Mouse (Mus musculus) neural tube, embryonic 10.5 days (tissue): ENCODE results near the gene Cntn4.
A peak's percentile ranks its signal among the peaks of the same experiment; 100 is the strongest.

Source experiments
- DNase-seq: peaks from one replicate; pipeline ENCODE4 v3.0.0-alpha.2; 2017; ENCODE audit warnings: low spot score; ENCODE audit errors: extremely low spot score

The Cntn4 gene

GRCm38 (mm10) chr6:105677149-105678031 is at the start of gene Cntn4:
Gene Cntn4 (plus strand): TSS chr6:105677660.
- DNase-seq = peak; percentile 46

DNA sequence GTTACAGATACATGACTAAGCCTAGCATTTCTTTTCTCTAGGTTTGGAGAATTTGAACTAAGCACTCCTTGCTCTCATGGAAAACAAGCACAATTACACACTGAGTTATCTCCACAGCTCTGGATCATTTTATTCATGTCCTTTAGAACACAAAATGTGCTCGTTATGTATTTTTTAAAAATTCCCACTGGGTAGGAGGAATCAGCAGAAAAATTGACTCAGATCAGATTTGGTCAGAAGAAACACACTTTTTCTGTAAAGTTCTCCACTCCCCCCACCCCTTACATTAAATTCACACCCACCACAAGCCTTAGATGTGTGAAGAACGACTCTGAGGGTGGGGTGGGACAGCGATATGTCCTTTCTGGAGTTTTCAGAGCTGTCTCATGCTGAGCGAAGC is 3.2 kb upstream of the Cntn4 start:
- no peak for DNase-seq

GRCm38 (mm10) chr6:105675099-105675498 is 2.4 kb upstream of the Cntn4 start:
- no peak for DNase-seq

DNA sequence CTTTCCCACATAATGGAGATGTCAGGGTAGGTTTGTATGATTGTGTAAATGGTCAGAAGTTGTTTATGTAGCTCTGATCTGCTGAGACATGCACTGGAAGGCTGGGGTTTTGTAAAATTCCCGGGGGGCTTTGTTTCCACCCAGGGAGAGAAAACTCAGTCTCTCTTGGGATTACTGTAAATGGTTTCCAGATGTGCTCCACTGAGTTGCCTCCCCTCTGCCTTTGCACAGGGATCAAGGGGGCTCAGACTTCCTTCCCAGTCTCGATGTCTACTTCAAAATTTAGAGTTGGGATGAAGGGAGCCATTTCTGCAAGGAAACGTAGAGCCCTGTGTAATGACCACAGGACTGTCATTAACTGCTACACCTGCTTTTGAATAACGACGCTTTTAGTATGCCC is 823 bp upstream of the Cntn4 start:
- no peak for DNase-seq

DNA sequence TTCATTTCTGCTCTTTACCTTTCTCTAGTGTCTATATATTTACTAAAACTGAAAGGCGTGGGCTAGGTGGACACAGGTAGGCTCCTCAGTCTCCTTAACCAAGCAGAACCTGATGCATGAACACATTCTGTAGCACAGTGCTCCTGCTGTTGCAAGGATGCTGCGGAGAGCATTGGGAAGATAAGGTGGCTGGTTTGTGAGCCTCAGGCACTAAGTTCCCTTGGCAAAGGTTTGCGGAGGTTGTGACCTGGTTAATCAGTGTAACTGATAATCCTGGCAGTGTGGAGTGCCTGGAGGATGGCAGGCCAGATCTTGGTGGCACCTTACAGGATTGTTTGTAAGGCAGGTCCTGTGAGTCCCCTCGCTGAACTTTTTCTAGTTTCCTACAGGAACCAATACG is 1.3 kb downstream of the Cntn4 start:
- peak; percentile 14 for DNase-seq

DNA sequence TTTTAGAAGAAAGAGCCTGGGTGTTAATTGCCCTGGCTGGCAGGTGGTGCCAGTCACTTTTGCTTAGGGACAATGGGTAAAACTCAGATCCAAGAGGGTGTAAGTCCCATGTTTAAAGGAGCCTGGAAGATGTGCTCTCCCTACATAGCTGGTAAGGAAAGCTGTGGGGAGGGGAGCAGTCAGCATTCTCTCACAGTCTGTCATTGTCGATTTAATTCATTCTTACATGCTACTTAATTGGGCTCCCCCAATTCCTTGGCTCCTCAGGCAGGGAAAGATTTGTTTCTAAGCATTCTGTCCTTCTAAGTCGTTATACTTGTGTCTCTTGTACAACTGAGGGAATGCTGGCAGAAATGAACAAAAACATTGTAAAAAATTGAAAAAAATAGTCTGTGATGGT is 4.0 kb downstream of the Cntn4 start:
- DNase-seq = no peak

- no peak for DNase-seq
Measured at GRCm38 (mm10) chr6:105683251-105683650, 5.8 kb downstream of the Cntn4 start.

GRCm38 (mm10) chr6:105684123-105684522 is 6.7 kb downstream of the Cntn4 start:
- DNase-seq = no peak

GRCm38 (mm10) chr6:105688195-105688594 is 10.7 kb downstream of the Cntn4 start:
- DNase-seq = no peak

DNA sequence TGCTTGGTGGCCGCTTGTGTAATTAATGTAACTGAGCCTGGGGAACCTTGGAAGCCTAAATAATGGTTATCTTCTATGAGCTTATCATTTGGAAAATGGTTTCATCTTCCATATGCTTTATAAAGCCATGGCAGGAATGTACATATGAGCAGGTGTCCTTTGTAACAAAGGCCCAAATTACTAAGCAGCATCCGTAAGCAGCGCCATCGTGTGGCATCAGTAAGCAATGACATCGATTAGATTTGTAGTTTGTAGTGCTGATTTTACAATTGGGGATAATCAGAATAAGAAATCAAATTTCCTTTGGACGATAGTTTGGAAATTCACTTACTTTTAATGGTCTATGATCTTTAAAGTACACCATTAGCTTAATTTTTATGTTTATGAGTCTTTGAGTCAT is 64.6 kb downstream of the Cntn4 start:
- no peak for DNase-seq

DNA sequence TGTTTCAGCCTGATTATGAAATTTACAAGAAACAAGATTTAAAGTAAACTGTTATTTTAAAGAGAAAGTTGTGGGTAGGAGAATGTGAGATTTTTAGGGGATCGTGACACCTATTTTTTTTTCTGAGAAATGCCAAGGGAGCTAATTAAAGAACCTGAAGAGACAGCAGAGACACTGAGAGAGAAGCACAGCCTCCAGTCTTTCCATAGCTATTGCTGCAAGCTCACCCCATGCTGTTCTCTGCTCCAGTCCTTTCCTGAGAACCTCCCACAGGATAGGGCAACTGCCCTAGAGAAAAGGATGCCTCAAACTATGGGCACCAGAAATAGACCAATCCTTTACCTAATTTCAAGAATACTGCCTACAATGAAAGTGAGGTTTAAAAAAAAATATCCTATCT is 103.2 kb downstream of the Cntn4 start:
- DNase-seq = no peak

GRCm38 (mm10) chr6:105788462-105788861 is 111.0 kb downstream of the Cntn4 start:
- DNase-seq = no peak

- no peak for DNase-seq
Measured at GRCm38 (mm10) chr6:105835099-105835498, 157.6 kb downstream of the Cntn4 start.

DNA sequence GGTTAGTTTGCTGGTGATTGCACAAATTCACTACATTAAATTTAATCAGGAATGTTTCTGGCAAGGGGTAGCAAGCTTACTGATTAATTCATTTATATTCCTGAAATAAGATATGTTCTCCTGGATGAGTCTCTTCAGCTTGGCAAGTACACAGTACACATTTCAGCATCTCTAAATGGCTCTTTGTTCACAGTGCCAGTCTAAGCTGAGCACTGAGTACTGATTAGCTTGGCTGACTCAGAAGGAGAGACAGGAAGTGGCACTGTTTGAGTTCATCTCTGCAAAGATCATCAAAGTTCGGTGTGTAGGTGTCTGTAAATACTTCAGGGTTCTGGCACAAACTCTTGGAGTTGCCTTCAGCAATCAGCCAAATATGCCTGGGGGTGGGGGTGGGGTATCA is 169.8 kb downstream of the Cntn4 start:
- no peak for DNase-seq

DNA sequence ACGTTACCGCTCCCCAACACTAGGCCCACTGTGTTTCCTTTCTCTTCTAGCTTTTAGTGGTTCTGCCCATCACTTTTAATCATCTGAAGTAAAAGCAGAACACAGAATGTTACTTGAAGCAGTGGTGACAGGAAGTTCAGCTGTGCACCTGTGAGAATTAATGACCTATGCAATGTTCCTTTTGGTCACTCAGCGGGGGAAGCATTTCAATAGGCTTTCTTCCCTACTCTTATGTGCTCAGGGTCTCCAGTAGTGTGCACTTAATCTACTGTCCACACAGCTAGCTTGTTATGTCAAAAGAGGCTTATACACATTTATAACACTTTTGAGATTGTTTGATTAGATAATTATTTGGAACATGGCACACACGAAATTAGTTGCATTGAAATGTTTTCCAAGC is 215.4 kb downstream of the Cntn4 start:
- no peak for DNase-seq

GRCm38 (mm10) chr6:105938485-105938884 is 261.0 kb downstream of the Cntn4 start:
- DNase-seq = no peak

DNA sequence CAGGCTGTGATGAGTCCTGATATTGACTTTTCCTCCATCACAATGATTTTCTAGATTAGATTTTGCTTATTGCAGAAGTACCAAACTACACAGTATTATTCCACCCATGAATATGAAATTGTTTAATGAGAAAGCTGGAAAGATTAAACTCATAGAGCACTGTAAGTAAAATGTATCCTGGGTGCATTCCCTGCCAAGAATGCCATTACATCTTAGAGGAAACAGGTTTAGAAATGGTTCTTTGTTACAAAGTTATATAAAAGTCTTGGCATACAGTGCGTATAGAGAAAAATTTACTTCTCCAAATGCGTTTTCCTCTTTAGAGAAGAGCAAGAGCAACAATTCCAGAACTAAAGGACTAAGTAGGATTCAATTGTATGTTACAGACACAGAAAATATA is 261.8 kb downstream of the Cntn4 start:
- no peak for DNase-seq

DNA sequence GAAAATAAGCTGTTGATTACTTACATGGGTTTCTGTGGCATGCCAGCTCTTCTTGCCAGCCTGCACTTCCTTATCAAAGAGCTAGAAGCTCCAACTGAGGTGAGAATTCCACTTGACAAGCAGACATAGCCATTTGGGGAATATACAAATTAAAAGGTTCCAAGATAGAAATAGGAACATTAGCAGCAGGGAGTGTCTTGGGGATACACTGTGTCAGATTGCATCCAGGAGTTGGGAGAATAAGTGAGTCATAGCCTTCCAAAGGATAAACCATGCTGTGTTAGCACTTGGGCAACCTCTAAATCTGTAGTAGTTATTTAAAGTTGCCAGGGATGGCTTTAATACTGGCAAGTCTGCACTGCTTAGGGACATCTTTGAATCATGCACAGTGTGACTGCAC is 263.1 kb downstream of the Cntn4 start:
- DNase-seq = no peak

DNA sequence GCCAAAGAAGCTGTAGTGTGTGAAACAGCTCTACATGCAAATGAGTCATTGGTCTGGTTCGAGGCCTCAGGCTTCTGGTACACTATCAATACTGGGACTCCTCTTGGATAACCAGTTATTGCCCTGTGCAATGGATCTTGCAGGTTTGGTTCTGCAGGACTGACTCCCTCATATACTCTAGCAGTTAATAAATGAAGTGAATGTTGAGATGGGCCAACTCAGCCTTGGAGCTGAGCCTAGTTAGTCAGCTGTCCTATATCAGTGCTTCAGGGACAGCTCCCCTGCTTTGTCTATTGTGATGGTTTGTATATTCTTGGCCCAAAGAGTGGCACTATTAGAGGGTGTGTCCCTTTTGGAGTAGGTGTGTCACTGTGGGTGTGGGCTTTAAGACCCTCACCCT is 314.0 kb downstream of the Cntn4 start:
- DNase-seq = no peak

DNA sequence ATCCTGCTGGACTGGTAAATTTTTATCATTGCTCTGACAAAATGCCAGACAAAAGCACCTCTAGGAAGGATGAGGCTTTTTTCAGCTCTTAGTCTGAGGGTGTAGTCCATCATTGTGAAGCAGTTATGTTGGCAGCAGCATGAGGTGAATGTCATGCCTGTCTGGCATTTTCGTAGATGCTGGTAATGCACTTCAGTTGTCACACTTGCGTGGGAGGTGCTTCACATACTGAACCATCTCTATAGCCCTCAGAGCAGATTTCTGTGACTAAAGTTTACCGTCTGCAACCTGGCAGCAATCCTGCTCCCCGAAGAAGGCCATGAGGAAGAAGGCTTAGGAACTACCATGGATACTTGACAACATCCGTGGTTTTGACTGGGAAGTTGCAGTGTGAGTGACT is 335.6 kb downstream of the Cntn4 start:
- DNase-seq = no peak

DNA sequence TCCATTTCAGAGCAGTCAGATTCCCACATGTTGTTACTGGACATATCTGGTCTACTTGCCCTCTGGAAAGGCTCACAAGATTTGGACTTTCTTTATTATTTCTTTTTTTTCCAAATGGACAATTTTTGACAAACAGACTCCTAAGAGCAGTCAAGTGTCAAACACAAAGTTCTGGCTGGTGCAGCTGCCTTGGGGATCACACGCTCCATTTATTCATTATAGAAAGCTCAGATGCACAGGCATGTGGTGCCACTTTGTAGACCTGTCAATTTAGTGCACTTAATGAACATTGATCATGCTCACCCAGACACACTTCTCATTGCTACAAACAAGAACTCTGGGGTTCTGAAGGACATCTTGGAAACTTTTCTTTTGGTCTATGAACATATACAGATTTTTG is 337.7 kb downstream of the Cntn4 start:
- DNase-seq = no peak

- no peak for DNase-seq
Measured at GRCm38 (mm10) chr6:106048878-106049277, 371.4 kb downstream of the Cntn4 start.

DNA sequence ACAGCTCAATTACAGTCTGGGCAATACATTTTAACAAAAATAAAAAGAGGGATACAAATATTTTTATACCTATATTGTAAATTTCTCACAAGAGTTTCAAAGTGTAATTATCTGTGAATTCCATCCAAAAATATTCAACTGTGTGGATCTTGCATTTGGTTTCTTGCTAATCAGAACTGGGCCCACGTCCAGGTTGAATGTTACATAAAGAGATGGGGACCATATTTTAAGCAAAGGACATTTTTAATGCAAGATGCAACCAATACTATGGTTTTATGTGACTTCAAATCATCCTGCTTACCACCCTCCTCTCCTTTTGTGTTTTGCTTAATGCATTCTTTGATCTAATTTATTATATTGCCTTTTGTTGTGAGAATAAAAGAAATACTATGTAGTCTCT is 378.7 kb downstream of the Cntn4 start:
- no peak for DNase-seq
